Mouse (Mus musculus) spleen, adult 2 months (tissue): ENCODE results near the gene Hlcs. TPM values are rescaled to one million over a fixed set of nuclear protein-coding genes. Genes with fewer than 3 reads are reported as not detected.

Experiments used
- DNase-seq, 2 experiments: peaks; one replicate each; pipeline versions ENCODE4 v3.0.0 to v3.0.0-alpha.2; 2012 to 2021; ENCODE audit warnings: low spot score in 2 of 2, low read depth in 1 of 2
- H3K27ac ChIP-seq: fragments of 200-500 bp; 2 replicates; pipeline ENCODE4 v1.5.1; 2012; ENCODE audit warnings: low read length, inconsistent platforms; ENCODE audit not compliant: insufficient read depth
- H3K27me3 ChIP-seq: fragments of 200-500 bp; 2 replicates; pipeline ENCODE4 v1.6.1; 2012; ENCODE audit warnings: mild to moderate bottlenecking, moderate library complexity, low read length, inconsistent platforms; ENCODE audit not compliant: control insufficient read depth, insufficient read depth
- H3K36me3 ChIP-seq: fragments of 200-500 bp; 2 replicates; pipeline ENCODE4 v1.6.1; 2012; ENCODE audit warnings: mild to moderate bottlenecking, low read length, inconsistent platforms; ENCODE audit not compliant: control insufficient read depth, insufficient read depth
- H3K4me1 ChIP-seq: fragments of 200-500 bp; 2 replicates; pipeline ENCODE4 v1.6.1; 2011; ENCODE audit warnings: inconsistent platforms; ENCODE audit not compliant: control insufficient read depth, insufficient read depth, insufficient read length
- H3K4me3 ChIP-seq: fragments of 200-500 bp; 2 replicates; pipeline ENCODE4 v1.5.1; 2011; ENCODE audit warnings: mild to moderate bottlenecking, inconsistent platforms; ENCODE audit not compliant: insufficient read depth, insufficient read length; ENCODE audit errors: extremely low read depth
- CTCF ChIP-seq: fragments of 200-500 bp; IDR thresholded peaks from 2 replicates; pipeline ENCODE4 v1.5.1; 2011; ENCODE audit warnings: mild to moderate bottlenecking, inconsistent platforms; ENCODE audit not compliant: insufficient read depth, insufficient read length, insufficient replicate concordance; ENCODE audit errors: extremely low read depth
- POLR2A ChIP-seq: fragments of 200-500 bp; IDR thresholded peaks from 2 replicates; pipeline ENCODE4 v1.6.1; 2011; ENCODE audit warnings: low read depth, low read length, inconsistent platforms
- WGBS: fragments of 180-500 bp; shearing (Covaris S2); methylation state at CpG from one replicate; pipeline ENCODE4 v1.1.7; 2018; 5-methylcytosine and 5-hydroxymethylcytosine counted together
- polyA plus RNA-seq: library from polyadenylated mRNA; depleted of rRNA; stranded (reverse); fragments of >200 nt; gene quantifications from 2 replicates; pipeline ENCODE4 v1.2.3, GENCODE M21; 2012

The Hlcs gene
- polyA plus RNA-seq, 1 experiment, result 9.7 TPM

DNA sequence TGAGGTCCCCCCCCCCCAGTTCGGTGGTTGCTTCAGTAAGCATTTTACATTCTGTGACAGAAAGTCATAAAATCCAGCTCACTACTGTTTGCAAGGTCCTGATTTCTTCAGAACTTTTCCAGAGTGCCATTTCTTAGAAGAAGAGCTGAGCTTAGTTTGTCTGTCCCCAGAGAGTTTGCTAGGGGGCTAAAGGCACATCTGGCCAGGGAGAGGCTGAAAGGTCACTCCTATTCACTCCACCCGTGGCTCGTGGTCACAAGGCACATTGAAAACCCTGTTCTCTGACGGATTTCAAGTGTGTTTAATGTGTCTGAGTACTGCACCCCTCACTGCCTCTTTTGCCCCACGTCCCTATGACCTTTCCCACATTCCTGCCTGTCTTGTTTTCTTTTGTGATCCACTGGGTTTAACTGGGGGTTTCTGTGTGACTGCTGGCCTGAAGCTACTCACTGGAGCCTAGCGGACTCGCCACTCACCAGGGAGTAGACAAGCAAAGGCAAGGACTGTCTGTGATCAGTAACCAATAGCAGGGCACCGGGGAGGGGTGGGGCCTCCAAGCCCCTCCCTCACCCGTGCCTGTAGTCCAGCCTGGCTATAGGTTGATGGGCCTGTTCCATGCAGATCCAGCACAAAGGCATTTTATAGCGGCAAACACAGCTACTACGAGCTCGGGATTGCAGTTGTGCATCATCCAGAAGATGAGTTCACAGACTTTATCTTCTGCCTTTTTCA is 215.5 kb downstream of the Hlcs start:
- no peak overlapping the region for H3K27ac ChIP-seq
- no peak overlapping the region for H3K4me3 ChIP-seq
- TF ChIP-seq CTCF (no peak), POLR2A (no peak)
- peaks cover 37% of the 10 kb centered on the region for H3K27me3 ChIP-seq
- no peaks in the 10 kb centered on the region for H3K36me3 ChIP-seq
- 34% methylated on average over 12 of the region's 12 CpGs for WGBS
- H3K4me1 ChIP-seq, result no peaks in the 10 kb centered on the region; the same call in 1 of the 2 replicates
- DNase-seq, result no peak

DNA sequence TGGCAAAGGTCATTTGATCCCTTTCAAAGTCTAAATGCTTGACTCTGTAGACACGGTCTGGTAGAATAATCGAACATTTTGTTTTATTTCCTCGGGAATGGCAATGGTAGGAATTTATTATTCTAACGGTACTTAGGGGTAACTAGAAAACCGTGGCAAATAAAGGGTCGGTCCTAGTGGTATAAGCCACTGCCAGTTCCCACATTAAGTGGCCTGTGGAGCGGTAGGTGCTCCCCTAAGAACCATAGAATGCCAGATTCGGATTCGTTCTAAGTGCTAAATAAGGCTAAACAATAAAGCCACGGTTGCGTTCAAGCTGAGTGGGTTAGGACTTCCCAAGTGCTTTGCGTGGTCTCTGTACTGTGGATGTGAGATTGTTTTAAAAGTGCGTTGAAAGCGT is 216.9 kb downstream of the Hlcs start:
- WGBS, result 8% methylated on average over 14 of the region's 14 CpGs
- TF ChIP-seq CTCF (no peak), POLR2A (no peak)
- Histone ChIP-seq H3K27me3 (peaks cover 46% of the 10 kb centered on the region), H3K4me3 (no peak overlapping the region), H3K36me3 (no peaks in the 10 kb centered on the region), H3K27ac (no peak overlapping the region), H3K4me1 (no peaks in the 10 kb centered on the region; the same call in 1 of the 2 replicates)
- no peak for DNase-seq

DNA sequence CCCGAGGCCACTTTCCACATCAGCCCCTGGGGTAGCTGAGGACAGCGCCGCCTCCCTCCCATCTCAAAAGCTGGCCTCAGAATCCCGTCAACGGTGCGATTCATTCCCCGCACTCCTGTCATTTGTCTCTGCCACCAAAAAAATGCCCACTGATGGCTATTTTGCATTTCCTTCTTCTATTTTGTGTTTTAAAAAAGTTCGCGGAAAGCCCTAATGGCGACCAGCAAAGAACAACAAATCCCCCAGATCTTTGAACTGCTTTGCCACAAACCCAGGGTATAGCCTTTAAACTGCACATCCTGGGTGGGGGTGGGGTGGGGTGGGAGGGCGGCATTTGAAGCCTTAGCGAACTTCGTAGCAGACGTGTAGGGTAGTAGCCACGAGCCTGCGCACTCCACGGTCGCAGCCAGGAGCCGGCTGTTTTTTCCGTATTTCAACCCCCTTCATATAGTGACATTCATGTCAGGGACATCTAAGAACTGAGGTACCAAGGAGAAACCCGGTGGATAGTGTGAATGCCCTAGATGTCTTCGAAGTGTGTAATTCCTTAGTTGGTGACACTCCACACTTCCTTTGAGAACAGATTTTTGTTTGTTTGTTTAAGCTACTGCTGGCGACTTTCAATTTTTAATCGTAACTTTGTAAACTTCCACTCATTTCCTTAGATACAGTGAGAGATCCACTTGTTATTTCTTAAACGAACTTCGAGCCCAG is 218.1 kb downstream of the Hlcs start:
- no peaks in the 10 kb centered on the region for H3K36me3 ChIP-seq
- no peak overlapping the region for H3K27ac ChIP-seq
- DNase-seq, result no peak
- H3K4me3 ChIP-seq, result no peak overlapping the region
- TF ChIP-seq CTCF, result no peak
- no peak for TF ChIP-seq POLR2A
- H3K27me3 ChIP-seq, result peaks cover 54% of the 10 kb centered on the region
- 4% methylated on average over 26 of the region's 26 CpGs for WGBS
- H3K4me1 ChIP-seq, result no peaks in the 10 kb centered on the region; the same call in 1 of the 2 replicates

DNA sequence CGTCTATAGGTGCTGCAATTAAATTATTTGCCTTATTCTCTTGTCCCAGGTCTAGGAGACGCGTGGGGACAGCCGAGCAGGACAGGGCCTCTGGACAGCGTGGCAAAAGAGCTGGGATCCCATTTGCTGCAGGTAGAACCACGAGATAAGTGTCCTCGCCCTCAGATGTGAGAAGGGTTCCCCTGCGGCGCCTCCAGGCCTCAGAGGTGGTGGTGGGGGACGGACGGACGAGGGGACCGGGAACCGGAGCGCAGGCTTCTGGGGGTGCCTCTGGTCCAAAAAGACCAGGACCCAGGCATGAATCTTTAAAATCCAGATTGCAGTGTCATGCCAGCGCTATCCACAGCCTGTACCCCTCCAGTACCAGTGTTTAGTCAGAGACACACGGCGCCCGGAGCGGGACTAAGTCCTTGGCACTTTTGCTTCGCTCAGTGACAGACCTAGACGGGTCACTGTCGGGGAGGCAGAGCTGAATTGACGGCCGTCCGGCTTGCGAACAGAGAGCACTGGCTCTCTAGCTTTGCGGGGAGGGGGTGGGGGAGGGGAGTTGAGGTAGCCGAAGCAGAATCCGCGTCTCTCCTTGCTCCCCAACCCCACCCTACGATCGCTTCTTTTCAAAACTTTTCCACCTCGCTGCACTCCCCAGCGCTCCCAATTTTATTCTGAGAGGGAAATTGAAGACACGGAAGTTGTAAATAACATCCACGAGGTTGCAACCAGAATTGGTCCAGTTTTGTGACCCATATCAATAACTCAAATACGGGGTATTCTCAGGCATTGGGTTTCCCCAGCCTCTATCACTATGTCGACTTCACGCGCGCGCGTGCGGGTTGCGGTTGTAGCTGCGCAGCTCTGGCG is 218.9 kb downstream of the Hlcs start:
- no peak for DNase-seq
- TF ChIP-seq POLR2A, result no peak
- no peak for TF ChIP-seq CTCF
- H3K27ac ChIP-seq, result no peak overlapping the region
- 6% methylated on average over 48 of the region's 48 CpGs for WGBS
- no peaks in the 10 kb centered on the region for H3K36me3 ChIP-seq
- no peaks in the 10 kb centered on the region; the same call in 1 of the 2 replicates for H3K4me1 ChIP-seq
- peaks cover 56% of the 10 kb centered on the region for H3K27me3 ChIP-seq
- no peak overlapping the region for H3K4me3 ChIP-seq

GRCm38 (mm10) chr16:94093151-94093863 is 220.1 kb downstream of the Hlcs start:
- no peak for DNase-seq
- H3K4me1 ChIP-seq, result no peaks in the 10 kb centered on the region; the same call in 1 of the 2 replicates
- no peaks in the 10 kb centered on the region for H3K36me3 ChIP-seq
- TF ChIP-seq CTCF, result no peak
- TF ChIP-seq POLR2A, result no peak
- H3K27me3 ChIP-seq, result peaks cover 56% of the 10 kb centered on the region
- no peak overlapping the region for H3K4me3 ChIP-seq
- 7% methylated on average over 24 of the region's 24 CpGs for WGBS
- H3K27ac ChIP-seq, result no peak overlapping the region

GRCm38 (mm10) chr16:94092511-94093150 is 220.7 kb downstream of the Hlcs start:
- peaks cover 54% of the 10 kb centered on the region for H3K27me3 ChIP-seq
- H3K36me3 ChIP-seq, result no peaks in the 10 kb centered on the region
- H3K27ac ChIP-seq, result no peak overlapping the region
- DNase-seq, result no peak
- no peak for TF ChIP-seq CTCF
- TF ChIP-seq POLR2A, result no peak
- WGBS, result 8% methylated on average over 12 of the region's 12 CpGs
- H3K4me3 ChIP-seq, result no peak overlapping the region
- no peaks in the 10 kb centered on the region; the same call in 1 of the 2 replicates for H3K4me1 ChIP-seq
